Mouse (Mus musculus): ENCODE results near the gene Mettl1. TPM values are rescaled to one million over a fixed set of nuclear protein-coding genes. Genes with fewer than 3 reads are reported as not detected.
"Not testable (repeated sequence)": the region's sequence is repeated elsewhere in the genome, so short reads cannot be mapped to it uniquely, and the experiment has no call there.

Mettl1 gene
- polyA plus RNA-seq, 2 experiments from 2014 or later, result 19.8 to 23.9 TPM

- ATAC-seq, result no peak
These were observed 6.7 kb downstream of the Mettl1 start, which contains the start of gene Cyp27b1 for GRCm38 (mm10) chr10:127047954-127048353. Gene Cyp27b1, plus strand, starts transcription at chr10:127048250.

GRCm38 (mm10) chr10:127048608-127049394 lies 7.6 kb downstream of the Mettl1 start:
- ATAC-seq, result no peak

- ATAC-seq, result peak; percentile 57
These were observed 8.3 kb downstream of the Mettl1 start for GRCm38 (mm10) chr10:127049395-127050118.

- peak; percentile 19 for ATAC-seq
These were observed 8.9 kb downstream of the Mettl1 start for GRCm38 (mm10) chr10:127050119-127050474.

GRCm38 (mm10) chr10:127054646-127055045 lies 13.4 kb downstream of the Mettl1 start:
- no peak for ATAC-seq

- ATAC-seq, result no peak
These were observed 14.2 kb downstream of the Mettl1 start for GRCm38 (mm10) chr10:127055406-127055805.

GRCm38 (mm10) chr10:127056490-127056889 lies 15.3 kb downstream of the Mettl1 start:
- ATAC-seq, result no peak

- ATAC-seq, result peak; percentile 58
These were observed 16.9 kb downstream of the Mettl1 start for GRCm38 (mm10) chr10:127058161-127058560.

GRCm38 (mm10) chr10:127058708-127059107 lies 17.5 kb downstream of the Mettl1 start:
- ATAC-seq, result no peak

GRCm38 (mm10) chr10:127059174-127059967 lies 18.2 kb downstream of the Mettl1 start:
- ATAC-seq, result no peak

- ATAC-seq, result peak; percentile 46
These were observed 19.0 kb downstream of the Mettl1 start, which contains the start of gene March9 for GRCm38 (mm10) chr10:127059968-127060916. Gene March9, minus strand, starts transcription at chr10:127060184.

GRCm38 (mm10) chr10:127061085-127061484 lies 19.9 kb downstream of the Mettl1 start:
- no peak for ATAC-seq

- no peak for ATAC-seq
These were observed 20.3 kb downstream of the Mettl1 start for GRCm38 (mm10) chr10:127061513-127061912.

GRCm38 (mm10) chr10:127062101-127062500 lies 20.9 kb downstream of the Mettl1 start:
- not testable (repeated sequence) for ATAC-seq

GRCm38 (mm10) chr10:127062503-127062902 lies 21.3 kb downstream of the Mettl1 start:
- ATAC-seq, result no peak

GRCm38 (mm10) chr10:127063239-127063872 lies 22.1 kb downstream of the Mettl1 start, which contains the start of gene Cdk4:
Gene Cdk4, plus strand, starts transcription at chr10:127063534.
- ATAC-seq, result peak; percentile 72

- no peak for ATAC-seq
These were observed 23.0 kb downstream of the Mettl1 start for GRCm38 (mm10) chr10:127063913-127064870.

GRCm38 (mm10) chr10:127065981-127066380 lies 24.8 kb downstream of the Mettl1 start:
- ATAC-seq, result no peak

GRCm38 (mm10) chr10:127066519-127067018 lies 25.4 kb downstream of the Mettl1 start:
- ATAC-seq, result no peak
